Mouse (Mus musculus) ovary, postnatal 36 days (tissue): ENCODE measurements around the gene Zfp617.
"Not testable (repeated sequence)": the region's sequence is repeated elsewhere in the genome, so short reads cannot be mapped to it uniquely, and the experiment has no call there.

Experiments used
- DNase-seq: peaks from one replicate; pipeline ENCODE4 v3.0.0; 2022; ENCODE audit warnings: low spot score, mixed read lengths

Gene Zfp617

GRCm38 (mm10) chr8:71952489-71952888 is 44.1 kb downstream of the Zfp617 start:
- DNase-seq, result no peak

GRCm38 (mm10) chr8:71952961-71953700 is 44.7 kb downstream of the Zfp617 start:
- DNase-seq, result not testable (repeated sequence)

GRCm38 (mm10) chr8:71954666-71955065 is 46.2 kb downstream of the Zfp617 start:
- no peak for DNase-seq

- no peak for DNase-seq
Measured at GRCm38 (mm10) chr8:71960483-71960882, 52.0 kb downstream of the Zfp617 start.

- DNase-seq, result no peak
Measured at GRCm38 (mm10) chr8:71961796-71962195, 53.4 kb downstream of the Zfp617 start.

GRCm38 (mm10) chr8:71964051-71964450 is 55.6 kb downstream of the Zfp617 start:
- no peak for DNase-seq

DNA sequence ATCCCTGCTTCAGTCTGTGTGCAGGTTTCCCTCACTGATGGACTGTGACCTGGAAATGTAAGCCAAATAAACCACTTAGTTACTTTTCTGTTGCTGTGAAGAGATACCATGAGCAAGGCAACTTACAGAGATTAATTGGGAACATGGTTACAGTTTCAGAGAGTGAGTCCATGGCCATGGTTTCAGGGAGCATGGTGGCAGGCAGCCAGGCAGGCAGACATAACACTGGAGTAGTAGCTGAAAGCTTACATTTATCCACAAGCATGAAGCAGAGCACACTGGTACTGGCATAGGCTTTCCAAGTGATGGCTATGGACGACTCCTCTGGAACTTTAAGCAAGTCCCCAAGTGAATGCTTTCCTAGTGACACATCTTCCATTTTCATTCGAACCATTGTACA is 56.7 kb downstream of the Zfp617 start:
- DNase-seq, result no peak

GRCm38 (mm10) chr8:71966411-71966810 is 58.0 kb downstream of the Zfp617 start:
- DNase-seq, result no peak

DNA sequence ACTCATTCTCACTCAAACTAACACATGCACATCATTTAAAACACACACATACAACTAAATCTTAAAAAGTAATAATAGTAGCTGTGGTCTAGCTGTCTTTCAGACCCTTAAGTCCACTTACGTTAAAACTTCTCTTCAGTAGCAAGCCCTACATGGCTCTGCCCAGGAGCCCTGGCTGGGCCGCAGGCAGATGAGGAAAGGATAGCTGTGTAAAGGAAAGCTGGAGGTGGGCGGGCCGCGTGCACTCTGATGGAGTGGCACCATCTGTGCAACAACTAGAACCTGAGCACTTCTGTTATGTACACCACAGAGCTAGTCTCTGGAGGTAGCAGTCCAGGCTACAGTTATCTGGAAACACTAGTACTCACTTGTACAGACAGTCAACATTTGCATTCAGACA is 58.8 kb downstream of the Zfp617 start:
- DNase-seq, result no peak

DNA sequence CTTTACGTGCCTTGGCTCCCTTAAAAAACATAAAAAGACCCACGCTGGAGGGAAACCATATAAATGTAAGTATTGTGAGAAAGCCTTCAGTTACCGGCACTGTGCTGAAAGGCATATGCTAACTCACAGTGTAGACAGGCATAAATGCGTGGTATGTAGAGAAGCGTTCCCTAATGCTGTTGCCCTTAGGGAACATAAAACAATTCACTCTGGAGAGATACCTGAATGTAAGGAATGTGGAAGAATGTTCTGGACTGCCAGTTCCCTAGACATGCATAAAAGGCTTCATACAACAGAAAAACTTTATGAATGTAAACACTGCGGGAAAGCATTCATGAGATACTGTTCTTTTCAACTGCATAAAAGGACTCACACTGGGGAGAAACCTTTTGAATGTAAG is 59.7 kb downstream of the Zfp617 start:
- no peak for DNase-seq

GRCm38 (mm10) chr8:71968636-71969035 is 60.2 kb downstream of the Zfp617 start:
- no peak for DNase-seq

GRCm38 (mm10) chr8:71971945-71972344 is 63.5 kb downstream of the Zfp617 start:
- DNase-seq, result no peak

- no peak for DNase-seq
Measured at GRCm38 (mm10) chr8:71974211-71974610, 65.8 kb downstream of the Zfp617 start.

- DNase-seq, result no peak
Measured at GRCm38 (mm10) chr8:71981032-71981431, 72.6 kb downstream of the Zfp617 start.

GRCm38 (mm10) chr8:71981456-71981855 is 73.0 kb downstream of the Zfp617 start:
- no peak for DNase-seq
